Mouse (Mus musculus): ENCODE measurements around the gene Tnfrsf1a.

DNA sequence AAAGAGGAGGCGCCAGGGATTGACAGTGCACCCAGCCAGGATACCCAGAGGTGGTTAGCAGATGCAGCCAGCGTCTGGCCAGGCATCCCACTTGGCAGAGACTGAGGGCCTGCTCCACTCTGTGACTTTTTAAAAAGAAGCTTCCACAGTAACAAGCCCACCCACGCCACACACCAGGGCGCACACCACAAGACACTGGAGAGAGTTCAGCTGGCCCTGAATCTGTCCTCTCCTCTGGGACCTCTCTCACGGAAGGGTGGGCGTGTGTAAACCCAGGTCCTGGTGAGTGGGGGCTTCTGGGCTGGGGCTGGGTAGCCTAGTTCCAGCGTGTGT is 35.0 kb upstream of the Tnfrsf1a start:
- no peak for TF ChIP-seq POLR2A (IDR thresholded peaks at IDR 0.05; ENCODE audit: control insufficient read depth, low read depth, low read length)
- TF ChIP-seq CTCF (IDR thresholded peaks at IDR 0.05; ENCODE audit: control insufficient read depth, insufficient read depth, insufficient replicate concordance, low read depth, low read length) = no peak
